Mouse (Mus musculus): ENCODE measurements around the gene Slc39a11.
"Not testable (repeated sequence)": the region's sequence is repeated elsewhere in the genome, so short reads cannot be mapped to it uniquely, and the experiment has no call there.

The Slc39a11 gene

DNA sequence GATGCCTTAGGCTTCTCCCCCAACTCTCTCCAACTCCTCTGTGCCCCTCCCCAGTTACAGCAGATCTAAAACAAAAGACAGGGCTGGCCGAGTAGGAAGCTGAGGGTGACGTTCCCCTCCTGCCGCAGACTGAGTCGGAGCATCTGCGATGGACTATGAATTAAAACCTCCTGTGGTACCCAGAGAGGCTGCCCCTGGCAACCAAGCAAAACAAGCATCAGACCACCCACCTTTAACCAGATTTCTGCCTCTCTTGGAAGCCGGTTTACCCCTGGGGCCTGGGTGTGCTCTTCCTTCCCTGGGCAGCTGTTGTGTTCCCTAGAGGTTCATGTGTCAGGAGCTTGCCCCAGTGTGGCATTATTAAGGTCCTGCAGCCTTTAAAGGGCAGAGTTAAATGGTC lies 63.5 kb downstream of the Slc39a11 start:
- no peak for DNase-seq

DNA sequence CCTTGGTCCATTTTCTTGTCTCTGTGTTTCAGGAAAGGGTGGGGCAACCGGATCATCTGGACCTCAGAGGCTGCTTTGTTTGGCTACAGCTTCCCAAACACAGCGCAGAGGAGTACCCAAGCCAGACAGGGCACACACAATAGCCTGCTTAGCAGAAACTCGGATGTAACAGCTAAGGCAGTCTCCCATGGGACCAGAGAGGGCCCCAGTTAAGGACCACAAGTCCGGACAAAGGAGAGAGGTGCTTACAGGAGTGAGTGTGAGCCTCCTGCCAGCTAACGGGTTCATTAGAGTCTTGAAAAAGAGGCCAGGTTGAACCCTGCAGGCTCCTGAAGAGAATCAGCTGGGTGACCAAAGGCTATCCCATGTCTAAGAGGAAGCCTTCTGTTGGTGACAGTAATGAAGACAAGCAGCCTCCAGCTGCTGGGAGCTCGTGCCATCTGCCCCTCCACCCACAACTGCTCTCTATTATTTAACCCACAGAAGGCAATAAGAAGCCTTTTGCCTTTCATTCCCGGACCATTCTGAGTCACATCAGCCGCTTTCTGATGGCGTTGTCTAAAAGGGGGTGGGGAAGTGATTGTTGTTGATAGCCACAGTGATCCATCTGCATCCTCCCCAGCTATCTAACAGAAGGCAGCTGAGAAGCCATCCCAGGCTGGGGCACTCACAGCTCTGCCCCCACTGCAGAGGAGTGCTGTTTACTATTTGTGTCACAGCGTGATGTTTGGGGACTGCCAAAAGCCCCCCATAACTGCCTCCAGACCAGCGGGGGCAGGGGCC lies 65.8 kb downstream of the Slc39a11 start:
- DNase-seq, result peak; percentile 52

DNA sequence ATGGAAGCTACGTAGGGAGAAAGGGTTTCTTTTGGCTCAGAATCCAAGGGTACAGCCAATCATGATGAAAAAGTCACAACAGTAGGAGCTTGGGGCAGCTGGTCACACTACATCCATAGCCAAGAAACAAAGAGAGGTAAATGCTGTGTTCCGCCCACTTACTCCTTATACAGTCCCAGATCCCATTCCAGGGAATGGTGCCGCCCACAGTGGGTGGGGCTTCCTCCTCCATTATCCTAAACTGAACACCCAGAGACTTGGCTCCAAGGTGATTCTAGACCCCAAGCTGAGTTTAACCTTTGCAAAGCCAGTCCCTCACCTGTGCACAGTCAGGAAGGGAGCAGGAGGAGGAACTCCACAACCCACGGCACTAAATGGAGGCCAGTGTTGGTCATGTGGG lies 72.7 kb downstream of the Slc39a11 start:
- DNase-seq, result no peak

DNA sequence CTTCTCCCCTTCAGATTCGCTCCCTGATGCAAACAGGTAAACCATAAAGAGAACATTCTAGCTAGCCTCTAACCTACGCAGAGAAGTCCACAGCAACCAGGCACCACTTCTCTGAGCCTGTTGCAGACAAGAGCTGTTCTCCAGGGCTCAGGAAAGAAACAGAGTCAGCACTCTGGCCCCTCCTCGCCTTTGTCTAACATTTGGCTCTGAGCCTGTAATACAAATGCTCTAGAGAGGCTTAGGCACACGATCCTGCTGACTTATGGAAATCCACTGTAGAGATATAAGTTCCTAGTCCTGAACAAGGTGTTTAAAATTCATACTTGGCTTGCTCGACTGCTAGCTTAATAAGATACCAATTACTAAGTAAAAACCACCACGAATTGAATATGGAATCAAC lies 77.2 kb downstream of the Slc39a11 start:
- DNase-seq, result peak; percentile 46

DNA sequence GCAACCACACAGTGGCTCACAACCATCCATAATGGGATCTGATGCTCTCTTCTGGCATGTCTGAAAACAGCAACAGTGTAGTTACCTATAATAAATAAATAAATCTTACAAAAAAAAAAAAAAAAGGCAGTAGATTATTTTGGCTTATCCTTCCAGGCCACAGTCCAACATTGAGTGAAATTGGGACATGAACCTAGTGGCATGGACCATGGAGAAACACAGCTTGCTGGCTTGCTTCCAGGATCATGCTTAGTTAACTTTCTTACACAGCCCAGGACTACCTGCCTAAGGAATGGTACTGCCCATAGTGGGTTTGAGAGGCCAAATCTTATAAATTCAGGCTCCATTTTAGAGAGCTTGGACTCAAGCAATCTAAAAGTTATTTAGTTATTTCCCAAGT lies 78.3 kb downstream of the Slc39a11 start:
- DNase-seq, result no peak

DNA sequence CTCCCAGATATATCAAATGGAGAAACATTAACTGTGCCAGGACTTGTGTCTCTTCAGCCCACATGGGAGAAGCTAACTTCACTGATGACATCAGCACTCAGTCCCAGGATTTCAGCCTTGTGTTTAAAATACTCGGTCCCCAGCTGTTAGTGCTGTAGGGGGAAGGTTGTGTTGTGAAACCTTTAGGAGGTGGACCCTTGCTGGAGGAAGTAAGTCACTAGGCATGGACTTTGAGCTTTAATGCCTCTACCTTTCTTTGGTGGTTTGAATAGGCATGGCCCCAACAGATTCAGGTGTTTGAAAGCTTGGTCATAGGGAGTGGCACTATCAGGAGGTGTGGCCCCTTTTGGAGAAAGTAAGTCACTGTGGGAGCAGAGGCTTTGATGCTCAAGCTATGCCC lies 80.9 kb downstream of the Slc39a11 start:
- no peak for DNase-seq

DNA sequence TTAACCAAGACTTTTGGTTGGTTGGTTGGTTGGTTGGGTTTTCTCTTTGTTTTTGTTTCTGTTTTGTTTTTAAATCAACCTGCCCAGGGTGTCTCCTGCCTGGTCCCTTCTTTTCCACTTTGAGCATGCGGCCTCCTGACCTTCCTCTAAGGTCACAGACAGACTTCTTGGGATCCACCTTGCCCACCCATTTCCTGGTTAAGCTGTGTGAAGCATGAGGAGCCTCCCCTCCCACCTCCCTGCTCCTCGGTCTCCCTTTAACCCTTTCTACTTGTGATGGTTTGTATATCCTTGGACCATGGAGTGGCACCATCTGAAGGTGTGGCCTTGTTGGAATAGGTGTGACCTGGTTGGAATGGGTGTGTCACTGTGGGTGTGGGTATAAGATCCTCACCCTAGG lies 82.0 kb downstream of the Slc39a11 start:
- not testable (repeated sequence) for DNase-seq

DNA sequence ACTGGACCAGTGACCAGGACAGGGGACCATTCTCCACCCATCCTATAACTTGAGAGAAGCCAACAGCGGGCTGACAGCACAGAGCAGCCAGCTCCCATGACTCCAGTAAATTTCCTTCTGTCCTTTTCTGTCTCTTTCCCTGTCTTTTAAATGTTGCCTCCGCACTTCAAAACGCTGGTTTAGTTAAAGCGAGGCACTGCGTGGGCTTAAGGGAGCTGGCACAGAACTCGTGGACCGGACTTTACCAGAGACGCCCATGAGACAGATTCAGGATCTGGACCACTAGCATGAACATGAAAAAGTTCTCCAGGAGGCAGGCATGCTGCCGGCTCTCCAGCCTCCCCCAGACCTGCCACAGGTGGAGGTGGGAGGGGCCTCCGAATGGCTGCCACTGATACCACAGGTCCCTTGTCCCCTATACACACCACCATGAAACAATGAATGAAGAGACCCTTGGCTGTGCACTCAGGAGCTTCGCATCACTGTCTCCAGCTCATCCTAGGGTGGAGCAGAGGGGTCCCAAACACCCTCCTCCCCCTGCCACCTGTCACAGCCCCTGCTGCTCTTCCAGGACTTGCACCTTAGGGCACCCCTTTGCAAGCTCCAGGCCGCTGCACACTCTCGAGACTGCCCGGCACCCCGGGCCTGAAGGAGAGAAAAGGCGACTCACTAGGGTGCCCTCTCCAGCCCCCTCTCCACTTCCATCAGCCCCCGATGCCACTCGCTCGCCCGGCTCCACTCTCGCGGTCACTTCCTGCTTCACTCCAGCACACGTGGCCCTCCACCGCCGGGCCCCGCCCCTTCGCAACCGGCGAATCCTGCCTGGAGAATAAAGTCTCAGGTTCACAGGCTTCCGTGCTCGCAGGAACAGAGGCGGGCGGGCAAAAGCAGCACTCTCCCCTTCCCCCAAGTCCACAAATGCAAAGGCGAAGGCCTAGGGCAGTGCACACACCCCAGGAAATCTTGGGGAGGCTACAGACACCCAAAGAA lies 84.6 kb downstream of the Slc39a11 start:
- DNase-seq, result peak; percentile 89

DNA sequence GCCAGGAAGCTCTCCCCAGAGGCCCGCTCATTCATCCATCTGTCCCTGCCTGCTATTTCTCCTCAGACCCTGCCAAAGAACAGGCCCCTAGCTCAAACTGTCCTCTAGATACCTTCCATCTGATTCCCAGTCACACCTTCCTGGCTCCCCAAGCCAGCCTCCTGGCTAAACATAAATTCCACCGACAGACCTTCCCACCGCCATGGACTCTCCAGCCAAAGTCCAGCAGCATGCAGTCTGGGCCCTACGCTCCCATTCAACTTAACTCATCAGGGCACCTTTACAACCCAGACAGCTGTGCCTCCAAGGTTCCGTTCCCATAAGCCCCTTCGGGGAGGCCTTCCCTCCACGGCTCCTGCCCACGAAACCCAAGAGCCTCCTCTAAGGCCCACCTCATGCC lies 87.6 kb downstream of the Slc39a11 start:
- DNase-seq, result no peak

DNA sequence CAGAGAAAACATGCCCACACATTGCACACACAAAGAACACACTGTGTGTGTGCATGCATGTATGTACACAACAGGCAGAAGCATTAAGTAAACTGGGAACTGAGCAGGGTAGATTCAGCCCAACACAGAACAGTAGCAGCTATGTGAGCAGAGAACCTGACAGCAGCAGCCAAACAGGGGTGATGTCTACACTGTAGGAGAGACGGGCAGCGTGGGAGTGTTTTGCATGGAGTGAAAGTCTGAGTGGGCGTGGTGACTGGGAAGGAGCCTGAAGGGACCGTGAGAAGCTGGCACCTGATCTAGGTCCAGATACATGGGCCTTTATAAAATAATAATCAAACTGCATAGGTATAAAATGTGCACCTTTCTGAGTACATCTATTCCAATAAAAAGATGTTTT lies 89.7 kb downstream of the Slc39a11 start:
- no peak for DNase-seq

DNA sequence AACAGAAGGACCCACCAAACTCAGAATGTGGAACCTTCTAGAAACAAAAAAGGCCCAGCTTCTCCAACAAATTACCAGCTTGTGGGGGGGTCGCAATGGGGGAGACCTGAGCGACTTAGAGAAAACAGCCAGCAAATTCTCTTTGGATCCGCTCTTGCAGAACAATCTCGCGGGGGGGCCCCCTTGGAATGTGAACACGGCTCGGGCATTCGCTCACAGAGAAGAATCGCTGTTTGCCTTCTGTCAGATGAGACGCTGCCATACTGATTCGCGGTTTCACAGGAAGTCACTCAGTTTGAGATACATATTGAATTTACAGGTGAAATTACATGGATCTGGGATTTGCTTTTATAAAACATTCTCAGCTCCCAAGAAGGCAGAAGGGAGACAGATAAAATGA lies 91.4 kb downstream of the Slc39a11 start:
- no peak for DNase-seq

DNA sequence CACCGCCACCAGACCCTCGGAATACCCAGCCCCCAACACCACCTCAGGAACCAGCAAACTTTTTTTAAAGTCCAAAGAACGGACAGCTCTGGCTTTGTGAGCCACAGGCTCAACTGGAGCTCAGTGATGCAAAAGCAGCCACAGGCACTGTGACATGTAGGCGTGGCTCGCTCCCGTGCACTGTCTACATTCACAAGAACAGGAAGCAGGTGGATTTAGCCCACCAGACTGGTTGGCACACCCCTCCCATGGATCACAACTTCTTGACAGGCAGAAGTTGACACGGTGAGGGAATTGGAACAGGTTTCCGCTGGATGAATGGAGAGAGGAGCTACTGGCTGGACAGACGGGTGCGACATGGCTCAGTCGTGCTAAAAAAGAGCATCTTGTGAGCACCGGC lies 93.7 kb downstream of the Slc39a11 start:
- no peak for DNase-seq

DNA sequence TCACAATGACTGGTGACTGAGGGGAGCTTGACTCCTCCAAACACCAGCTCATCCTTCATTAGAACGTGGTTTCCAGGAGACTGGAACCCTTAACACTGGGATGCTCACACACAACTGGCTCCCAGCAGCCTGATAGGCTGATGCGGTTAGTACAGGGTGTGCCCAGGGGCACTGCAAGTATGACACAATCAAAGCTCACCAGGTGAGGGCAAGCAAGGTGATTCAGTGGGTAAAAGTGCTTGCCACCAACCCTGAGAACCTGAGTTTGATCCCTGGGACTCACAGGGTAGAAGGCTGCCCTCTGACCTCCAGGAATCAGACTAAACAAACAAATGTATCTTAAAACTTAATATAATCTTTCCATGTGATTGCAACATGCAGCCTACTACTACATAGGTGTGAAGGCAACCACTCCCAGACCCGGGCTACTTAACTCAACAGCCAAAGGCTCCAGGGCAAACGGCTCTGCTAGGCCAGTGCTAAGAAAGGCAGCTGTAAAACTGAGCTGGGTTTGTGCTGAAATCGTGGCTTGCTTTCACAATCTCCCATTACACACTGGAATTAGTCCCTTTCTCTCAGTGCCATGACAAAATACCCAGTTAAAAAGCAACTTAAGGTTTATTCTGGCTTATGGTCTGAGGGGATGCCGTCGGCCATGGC lies 95.0 kb downstream of the Slc39a11 start:
- DNase-seq, result no peak

DNA sequence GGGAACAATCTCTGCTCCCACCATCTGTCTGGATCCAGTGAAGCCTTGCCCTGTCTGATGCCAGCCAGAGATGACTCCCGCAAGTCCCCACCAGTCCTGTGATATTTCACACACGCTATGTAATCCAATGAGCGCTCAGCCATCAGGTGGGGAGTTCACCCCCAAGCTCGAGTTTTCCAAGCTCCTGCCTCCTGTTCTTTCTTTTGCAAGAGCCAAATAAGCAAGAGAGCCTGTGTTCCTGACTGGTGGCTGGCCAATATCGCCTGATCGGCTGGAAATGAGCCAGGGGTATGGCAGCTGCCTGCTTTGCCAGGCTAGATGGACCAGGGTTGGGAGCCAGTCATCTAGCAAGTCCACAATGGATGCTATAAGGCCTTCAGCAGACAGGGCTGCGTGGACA lies 95.7 kb downstream of the Slc39a11 start:
- DNase-seq, result no peak

DNA sequence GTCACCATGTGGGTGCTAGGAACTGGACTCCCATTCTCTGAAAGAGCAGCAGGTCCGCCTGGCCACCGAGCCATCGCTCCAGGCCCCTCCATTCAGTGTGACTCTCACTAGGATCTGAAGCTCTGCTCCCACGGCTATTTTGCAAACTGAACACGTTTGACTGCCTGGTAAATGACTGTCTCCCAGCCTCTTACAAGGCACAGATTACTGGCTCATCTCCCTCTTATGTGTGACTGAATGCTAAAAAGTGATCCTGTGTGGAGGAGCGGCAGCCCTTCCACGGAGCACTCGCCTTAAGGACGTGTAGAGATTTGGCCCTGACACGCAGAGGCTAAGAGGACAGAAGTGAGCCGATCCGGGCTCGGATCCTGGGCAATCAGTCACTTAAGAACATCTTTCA lies 96.3 kb downstream of the Slc39a11 start:
- DNase-seq, result no peak

DNA sequence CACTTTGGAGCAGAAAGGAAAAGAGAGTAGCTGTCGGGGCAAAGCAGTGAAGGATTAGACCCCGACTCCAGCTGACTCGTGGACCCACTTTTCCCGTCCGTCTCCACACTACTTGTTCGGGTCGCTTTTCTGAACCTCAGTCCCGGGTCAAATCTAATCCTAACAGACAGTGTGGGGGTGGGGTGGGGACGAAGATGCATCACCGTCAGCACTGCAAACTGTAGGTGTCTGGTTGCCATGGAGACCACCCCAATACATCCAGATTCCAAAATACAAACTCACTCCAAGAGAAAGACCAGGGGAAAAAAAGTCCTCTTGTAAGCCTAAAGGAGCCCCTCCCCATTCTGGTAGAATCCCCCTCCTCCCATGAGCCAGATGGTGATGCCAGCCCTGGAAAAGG lies 97.3 kb downstream of the Slc39a11 start:
- DNase-seq, result no peak

DNA sequence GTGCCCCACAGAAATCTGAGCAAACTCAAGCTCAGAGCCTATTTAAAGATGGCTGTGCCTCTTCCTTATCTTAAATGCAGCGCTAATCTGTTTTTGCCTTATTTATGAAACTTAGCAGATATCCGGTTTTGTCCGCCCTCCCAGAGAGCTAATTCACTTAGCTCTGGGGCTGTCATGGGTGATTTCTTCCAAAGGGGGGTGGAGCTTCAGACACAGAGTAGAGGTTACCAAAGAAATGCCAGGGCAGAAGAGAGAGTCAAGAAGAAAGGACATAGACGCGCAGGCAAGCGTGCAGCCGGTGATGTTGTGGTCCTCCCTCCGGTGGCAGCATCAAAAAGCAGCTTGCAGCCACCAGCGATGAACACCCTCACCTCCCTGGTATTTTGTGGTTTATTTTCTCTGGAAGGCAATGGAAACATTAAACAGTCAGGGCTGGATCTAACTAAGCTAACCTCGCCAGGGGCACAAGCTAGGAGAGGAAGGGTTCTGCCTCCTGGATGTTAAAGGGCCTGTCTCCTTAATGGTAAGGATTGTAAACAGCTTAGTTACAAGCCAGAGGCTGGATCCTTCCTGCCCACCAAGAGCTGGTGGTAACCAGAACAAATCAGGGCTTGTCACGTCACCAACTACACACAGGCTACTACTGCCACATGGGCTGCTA lies 103.5 kb downstream of the Slc39a11 start:
- DNase-seq, result no peak

DNA sequence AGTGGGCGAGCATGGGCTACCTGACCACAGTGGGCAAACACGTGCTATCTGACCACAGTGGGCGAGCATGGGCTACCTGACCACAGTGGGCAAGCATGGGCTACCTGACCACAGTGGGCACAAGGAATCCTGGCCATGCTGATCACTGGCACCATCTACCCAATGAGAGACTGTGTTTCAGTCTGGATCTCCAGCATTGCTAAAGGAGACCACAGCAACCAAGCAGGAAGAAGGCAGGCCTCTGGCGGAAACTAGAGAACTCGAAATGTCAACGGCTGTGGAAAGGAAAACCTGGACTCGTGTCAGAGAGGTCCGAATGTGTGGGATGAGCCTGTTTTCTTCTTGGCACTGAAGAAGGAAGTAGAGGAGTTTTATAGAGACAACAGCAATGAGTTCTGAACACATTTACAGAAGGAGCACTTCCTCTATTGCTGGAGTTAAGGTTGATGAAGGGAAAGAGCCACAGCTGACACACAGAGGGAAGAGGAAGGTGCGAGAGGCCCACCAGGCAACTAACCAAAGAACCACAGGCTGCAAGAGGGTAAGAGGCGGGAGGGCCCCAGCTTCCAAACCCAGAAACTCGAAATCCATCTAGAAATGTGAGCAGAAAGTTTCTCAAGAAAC lies 105.8 kb downstream of the Slc39a11 start:
- peak; percentile 25 for DNase-seq

DNA sequence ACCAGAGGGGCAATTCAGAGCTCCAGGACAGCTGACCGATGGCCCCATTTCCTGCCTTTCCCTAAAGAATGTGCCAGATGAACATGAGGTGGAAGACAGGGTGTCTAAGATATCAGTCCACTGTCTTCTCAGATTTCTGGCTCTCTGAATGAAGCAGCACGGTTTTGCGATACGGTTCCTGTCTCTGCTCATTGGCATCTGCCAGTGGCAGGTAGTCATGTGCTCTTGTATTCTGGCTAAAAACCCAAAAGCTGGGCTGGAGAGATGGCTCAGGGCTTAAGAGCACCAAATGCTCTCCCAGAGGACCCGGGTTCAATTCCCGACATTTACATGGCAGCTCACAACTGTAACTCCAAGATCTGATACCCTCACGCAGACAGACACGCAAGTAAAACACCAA lies 108.8 kb downstream of the Slc39a11 start:
- DNase-seq, result no peak

DNA sequence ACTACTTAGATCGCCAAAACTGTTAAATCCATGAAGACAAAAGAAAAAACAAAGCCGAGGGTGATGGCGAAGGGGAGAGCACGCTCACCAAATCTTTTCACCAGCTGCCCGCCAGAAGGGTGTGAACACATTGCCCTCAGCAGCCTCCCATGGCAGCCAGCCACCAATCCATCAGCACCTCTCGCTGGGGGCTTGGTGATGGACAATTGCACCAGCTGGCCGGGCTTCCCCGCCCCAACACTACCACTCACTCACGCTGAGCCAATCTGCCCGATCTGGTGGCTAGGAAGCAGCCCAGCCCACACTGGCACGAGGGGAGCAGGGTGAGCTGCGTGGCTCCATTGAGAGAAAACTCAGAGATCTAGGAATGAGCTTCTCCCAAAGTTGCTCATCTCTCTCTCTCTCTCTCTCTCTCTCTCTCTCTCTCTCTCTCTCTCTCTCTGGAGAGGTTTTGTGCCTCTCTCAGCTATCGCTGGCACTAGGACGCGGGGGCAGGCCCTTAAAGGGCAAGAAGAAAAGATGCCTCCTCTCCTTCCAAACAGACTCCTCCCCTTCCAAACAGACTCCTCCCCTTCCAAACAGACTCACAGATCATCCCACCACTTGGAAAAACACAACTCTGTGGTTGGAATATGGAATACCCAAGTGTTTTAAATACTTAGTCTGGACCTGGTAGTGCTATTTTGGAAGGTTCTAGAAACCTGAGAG lies 110.2 kb downstream of the Slc39a11 start:
- peak; percentile 62 for DNase-seq

DNA sequence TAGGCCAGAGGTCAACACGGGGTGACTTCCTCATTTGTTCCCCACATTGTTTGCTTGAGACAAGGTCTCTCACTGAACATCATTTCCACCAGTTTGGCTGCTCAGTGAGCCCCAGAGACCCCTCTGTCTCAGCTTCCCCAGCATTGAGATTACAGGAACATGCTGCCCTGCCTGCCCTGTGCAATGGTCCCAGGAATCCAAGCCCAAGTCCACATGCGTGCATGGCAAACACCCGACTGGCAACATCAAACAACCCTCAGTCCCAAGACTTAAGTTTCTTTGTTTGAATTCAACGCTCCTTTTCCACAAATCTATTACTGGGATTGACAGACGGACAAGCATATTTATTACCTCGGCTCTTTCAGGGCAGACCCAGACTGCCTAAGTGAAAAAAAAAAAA lies 110.8 kb downstream of the Slc39a11 start:
- no peak for DNase-seq

DNA sequence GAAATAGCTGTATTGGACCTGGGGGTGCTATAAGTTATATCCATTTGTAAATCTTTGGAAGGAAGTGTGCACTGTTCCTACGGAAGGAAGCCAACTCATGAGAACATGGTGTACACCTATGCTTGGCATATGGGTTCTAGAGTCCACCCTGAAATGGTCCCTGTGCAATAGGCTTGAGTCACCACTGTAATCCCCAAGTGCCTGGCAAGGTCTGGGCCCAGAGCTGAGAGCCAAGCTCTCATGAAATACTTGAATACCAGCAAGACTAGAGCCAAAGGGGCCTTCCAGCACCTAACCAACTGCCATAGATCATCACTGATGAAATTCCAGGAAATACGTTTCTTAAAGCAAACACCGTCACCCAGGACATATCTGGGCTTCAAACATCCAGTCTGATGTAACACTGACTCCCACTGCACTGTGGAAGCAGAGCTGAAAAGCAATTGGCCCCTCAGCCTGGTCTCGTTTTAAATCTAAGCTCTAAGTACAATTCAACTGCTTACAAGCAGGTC lies 111.4 kb downstream of the Slc39a11 start:
- DNase-seq, result peak; percentile 15
